Mouse (Mus musculus) gastrocnemius, postnatal 25 days (tissue): ENCODE measurements around the gene Gm28539. TPM values are rescaled to one million over a fixed set of nuclear protein-coding genes. Genes with fewer than 3 reads are reported as not detected.

Experiments used
- DNase-seq: peaks from one replicate; pipeline ENCODE4 v3.0.0; 2022
- long read RNA-seq, 2 experiments: library from polyadenylated mRNA; stranded (forward); transcript quantifications; one replicate each; pipeline ENCODE4 v2.0.0; 2021
- total RNA-seq, 2 experiments: library from RNA; stranded (reverse); gene quantifications; 1 replicate in 1 of 2; 2 replicates in 1 of 2; pipeline ENCODE4 v1.2.3; 2021

Gene Gm28539
- total RNA-seq: 1 to 10 TPM; 1.3 to 2.3 TPM
- long read RNA-seq, experiment 1, partial matches to known transcripts: 0 of 1 reads
- long read RNA-seq, experiment 1, other reads (novel, unspliced or antisense): 1 of 1 reads
- long read RNA-seq, experiment 2, partial matches to known transcripts: 0 of 6 reads
- long read RNA-seq, experiment 2, other reads (novel, unspliced or antisense): 6 of 6 reads

DNA sequence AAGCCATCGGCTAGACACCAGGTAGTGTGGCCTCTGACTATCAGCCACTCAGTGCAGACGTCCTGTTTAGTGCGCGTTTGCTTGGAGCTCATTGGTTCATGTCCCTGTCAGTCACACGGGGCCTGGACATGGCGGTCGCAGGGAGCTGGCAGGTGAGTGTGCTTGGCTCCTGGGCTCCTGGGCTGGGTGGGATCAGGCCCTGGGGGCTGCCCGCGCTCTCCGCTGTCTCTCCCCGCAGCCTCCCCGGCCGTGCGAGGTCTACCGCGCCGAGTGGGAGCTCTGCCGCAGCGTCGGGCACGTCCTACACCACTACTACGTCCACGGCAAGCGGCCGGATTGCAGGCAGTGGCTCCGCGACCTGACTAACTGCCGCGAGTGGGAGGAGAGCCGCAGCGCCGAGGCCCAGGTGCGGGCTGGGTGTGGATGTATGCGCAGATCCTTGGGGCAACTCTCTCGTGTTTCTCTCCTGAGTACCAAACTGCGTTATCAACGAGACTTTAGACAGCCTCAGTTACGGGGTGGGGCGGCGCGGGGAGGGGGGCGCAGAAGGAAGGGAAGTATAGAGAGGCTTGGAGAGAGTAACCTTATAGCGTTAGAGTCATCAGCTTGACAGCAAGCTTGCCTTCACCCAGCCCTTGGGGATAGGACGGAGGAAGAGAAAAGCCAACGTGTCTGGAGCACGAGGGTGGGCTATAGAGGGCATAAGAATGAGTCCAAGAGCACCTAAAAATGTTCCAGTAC is at the start of gene Gm28539, which contains the start of gene 2510002D24Rik:
Gene Gm28539 (plus strand): TSS at position 117 of the 741 bp plus-strand sequence.
Gene 2510002D24Rik (plus strand): TSS at position 111 of the 741 bp plus-strand sequence.
- DNase-seq: peak; percentile 91

DNA sequence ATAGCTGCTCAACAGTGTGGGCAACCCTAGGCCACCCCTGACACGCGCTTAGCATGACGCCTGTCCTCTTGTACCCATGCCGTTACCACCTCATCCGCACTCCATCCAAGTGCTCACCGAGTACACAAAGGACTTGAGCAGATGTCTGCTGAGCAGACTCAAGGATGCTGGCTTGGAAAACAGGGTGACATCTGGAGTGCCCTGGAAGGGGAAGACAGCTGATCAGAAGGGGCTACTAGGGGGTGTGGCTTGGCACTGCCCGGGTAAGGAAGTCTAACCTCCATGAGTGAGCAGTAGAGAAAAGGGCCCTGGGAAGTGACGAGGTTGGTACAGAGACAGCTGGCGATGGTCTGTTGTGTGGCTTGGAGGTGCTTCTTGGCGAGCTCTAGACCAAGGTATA is 49.7 kb upstream of the Gm28539 start:
- no peak for DNase-seq

DNA sequence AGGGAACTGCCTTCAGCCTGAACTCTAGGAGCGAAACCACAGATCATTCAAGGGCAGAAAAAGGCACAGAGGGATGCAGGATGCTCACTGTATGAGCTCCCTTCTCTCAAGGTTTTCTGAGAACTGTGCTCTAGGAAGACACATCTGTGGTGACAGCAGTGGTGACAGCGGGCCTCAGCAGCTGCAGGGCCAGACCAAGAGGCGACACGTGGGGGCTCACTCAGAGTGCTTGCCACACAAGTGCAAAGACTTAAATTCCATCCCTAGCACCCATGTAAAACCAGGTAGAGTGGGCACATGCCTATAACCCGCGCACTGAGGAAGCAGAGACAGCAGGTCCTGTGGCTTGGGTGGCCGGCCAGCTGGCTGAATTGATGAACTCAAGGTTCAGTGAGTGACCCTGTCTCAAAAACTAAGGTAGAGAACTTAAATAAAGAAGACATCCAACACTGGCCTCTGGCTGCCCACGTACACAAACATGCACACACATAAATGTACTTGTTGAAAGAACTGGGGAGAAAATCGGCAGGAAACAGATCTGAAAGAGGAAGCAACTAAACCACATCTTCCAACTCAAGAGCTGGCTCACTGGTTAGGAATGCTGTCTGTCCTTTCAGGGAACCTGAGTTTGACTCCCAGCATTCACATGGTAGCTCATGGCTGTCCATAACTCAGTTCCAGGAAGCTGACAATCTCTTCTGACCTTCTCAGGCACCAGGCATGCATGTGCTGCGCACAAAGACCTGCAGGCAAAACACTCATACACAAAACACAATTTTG is 47.6 kb upstream of the Gm28539 start:
- DNase-seq: no peak

DNA sequence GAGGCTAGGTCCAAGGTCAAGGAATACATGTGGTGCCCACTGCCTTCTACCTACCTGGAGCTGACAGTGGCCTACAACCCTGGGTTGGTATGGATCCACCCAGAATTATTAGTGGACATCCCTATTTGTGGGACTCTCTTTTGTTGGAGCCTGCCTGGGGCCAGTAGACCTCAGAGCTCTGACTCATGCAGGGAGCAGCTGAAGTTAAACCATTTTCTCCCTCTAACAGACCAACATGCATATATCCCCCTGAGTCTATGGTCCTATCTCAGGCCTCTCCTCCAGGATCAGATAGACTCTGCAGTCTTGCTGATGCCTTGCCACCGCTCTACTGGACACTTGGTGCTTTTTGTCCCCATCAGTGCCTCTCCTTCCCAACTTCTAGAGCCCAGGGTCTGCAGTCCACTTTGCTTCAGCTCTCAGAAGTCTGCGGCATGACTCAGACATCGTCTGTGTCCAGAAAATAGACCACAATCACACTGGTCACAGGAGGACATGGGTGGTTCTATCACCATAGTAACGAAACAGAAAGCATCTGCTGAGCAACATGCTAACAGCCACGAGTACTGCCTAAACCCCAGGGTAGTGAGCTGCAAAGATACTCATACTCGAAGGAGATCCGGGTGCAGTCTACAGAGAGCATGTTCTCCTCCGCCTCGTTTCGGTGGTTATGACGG is 41.0 kb upstream of the Gm28539 start:
- DNase-seq: no peak

DNA sequence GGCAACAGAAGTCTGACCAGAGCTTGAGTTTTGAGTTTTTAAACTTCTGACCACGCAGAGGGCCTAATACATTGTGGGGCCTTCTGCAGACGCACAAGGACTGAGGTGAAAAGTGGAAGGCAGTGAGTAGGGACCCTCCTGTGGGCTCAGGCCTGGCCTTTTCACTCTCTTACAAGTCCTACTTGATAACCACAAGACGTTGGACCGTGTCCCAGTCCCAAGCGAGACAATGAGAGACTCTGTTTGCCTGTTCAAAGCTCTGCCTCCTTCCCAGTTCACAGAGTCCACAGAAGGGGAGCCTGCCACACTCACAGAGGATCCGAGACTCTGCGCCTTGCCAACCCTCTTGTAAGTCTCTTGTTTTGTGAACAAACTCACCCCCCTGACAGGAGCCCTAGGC is 39.7 kb upstream of the Gm28539 start:
- no peak for DNase-seq

DNA sequence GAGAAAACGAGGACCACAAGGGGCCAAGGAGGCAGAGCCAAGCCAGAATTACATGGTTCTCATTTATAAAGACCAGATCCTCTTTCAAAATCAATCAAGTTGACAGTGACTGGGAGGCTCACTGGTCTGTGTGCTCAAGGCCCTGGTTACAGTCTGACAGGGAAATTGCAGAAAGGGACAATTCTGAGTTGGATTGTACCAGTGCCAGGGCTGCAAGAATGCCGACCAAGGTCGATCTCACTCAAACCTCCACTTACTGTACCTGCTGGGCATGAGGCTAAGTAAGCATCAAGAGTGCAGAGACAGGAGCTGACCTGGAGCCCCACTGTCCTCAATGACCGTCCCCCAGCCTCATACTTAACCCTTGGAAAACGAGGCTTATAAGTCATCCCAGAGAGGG is 38.2 kb upstream of the Gm28539 start:
- no peak for DNase-seq

DNA sequence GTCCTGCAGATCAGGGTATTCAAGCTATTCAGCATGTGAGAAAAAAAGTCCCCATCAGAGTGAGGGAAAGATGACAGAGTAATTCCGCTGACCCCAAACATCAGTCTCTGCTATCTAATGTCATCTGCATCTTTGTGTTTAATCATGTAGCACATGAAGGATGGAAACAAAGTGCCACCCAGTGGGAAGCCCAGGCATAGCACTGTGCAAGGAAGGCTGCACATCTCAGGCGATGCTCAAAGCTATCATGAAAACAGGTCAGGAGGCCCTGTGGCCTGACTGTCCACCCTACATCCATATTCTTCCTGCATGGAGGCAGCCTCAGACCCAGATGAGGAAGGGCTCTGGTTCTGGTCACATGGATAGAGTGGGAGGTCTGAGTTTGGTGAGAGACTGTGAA is 37.5 kb upstream of the Gm28539 start:
- peak; percentile 23 for DNase-seq

DNA sequence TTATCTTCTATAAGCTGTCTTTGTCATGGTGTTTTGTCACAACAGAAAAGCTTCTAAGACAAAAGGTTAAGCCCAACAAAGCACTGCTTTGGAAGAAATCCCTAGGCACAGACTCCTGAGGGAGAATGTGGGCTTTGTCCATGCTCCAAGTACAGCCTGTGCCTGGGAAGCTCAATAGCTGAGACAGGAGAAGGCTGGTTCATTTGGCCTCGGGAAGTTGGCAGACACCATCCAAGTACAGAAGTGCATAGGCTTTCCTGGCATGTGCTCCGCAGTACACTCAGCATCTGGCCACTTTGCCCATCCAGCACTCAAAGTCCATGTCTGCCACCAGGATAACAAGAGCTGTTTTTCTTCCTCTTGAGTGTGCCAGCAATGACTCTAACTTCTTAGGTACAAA is 30.6 kb upstream of the Gm28539 start:
- DNase-seq: no peak

DNA sequence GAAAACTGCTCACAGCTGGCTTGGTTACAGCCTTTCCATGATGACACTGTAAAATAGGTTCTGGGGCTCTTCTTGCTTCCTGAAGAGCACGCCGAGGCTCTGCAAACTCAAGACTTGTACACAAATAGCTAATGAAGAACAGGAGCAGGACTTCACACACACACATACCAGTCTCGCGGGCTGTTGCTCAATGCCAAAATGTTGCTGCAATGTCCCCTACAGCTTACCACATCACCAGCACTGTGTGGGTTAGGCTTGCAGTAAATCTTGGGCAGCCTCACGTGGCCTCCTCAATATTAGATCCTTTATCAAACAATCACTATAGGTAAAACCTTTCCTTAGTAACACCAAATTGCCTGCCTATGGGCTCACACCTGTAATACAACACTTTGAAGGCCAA is 27.4 kb upstream of the Gm28539 start:
- no peak for DNase-seq

DNA sequence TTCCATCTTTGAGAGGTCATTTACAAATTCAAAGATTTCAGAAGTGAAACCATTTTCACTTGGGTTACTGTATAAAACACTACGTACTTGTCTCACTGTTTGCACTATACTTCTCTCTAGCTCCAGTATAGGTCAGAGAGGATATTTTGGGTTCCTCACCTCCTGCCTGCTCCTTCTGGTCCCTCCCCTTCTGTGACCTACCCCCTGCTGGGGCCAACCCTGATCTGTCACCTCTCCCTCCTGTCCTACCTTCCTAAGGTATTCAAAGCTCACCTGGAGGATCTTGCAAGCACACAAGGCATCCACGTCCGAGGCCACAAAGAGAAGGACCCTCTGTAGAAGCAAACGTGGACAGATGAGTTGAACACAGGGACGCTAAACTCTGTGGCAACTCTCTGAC is 25.4 kb upstream of the Gm28539 start:
- DNase-seq: no peak

DNA sequence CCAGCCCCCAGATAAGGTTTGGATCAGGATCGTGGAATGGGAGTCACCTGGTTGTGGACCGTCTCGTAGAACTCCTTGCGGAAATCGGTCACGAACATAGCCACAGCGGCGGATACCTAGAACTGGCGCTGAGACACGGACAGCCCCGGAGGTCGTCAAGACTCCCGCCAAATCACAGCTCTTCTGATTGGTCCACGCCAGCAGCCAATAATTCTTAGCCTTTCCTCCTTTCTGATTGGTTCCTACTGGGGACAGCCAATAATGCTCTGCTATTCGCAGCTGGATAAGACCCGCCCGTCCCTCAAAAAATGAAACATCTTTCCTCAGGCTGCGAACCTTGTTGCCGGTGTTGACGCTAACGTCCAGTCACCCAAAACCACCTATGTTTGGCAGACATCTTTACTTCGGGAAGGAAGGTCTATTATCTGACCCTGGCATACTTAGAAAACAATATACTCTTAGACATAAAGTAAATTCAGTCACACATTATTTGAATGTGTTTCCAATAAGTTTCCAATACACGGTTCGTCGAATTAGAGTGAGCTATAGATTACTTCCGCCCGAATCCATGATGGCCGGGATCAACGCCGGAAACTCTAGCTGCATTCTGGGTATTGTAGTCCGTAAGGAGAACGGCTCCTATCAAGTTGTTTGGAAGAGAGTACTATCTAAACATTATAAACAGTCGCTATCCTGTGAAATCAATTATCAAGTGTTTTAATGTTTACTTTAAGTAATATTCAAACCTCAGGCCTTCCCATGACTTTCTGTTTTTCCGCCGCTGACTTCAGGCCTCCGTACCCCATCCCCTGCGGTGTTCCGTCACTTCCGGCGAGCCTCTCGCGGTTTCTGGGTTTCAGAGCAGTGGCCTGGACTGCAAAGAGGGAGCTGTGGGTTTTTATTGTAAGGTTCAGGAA is 24.7 kb upstream of the Gm28539 start, which contains the start of the genes Ufd1 and Cdc45:
Gene Ufd1 (plus strand): TSS at position 312 of the 917 bp plus-strand sequence.
Gene Cdc45 (minus strand): TSS at position 520 of the 917 bp plus-strand sequence.
- peak; percentile 89 for DNase-seq

DNA sequence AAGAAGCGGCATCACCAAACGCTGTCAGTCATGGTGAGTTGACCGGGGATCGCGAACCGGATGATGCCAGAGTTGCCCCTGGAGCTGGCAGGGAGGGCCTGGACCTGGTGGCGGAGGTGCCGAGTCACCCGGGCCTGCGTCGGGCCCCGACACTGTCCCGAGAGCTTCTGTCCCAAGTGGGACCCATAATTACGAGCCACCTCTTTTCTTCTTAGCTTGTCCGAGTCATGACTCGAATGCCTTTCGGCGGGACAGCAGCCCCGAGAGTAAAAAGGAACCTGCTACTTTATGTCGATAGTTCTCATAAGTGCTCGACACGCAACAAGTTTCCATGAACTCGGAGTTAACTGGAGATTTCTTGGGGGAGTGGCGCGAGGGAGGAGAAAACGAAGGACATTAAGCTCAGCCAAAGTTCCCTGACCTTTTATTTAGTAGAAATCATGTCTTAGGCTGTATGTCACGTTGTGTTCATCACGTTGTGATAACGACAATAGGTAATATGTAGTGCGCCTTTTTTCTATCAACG is 23.9 kb upstream of the Gm28539 start:
- no peak for DNase-seq

DNA sequence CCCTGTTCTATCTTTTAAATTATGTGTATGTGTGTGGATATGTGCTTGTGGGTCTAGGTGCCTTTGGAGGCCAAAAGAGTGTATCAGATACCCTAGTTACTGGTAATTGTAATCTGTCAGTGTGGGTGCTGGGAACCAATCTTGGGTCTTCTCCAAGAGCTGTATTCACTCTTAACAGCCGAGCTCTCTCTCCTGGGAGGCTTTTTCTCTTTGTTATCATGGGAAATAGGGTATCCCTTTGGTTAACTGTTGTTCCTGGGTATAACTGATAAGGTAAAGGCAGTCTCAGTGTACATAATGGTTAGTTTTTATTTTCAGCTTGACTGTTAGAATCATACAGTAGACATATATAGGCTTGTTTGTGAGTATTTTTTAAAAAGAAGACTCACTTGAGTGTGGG is 14.0 kb upstream of the Gm28539 start:
- no peak for DNase-seq

DNA sequence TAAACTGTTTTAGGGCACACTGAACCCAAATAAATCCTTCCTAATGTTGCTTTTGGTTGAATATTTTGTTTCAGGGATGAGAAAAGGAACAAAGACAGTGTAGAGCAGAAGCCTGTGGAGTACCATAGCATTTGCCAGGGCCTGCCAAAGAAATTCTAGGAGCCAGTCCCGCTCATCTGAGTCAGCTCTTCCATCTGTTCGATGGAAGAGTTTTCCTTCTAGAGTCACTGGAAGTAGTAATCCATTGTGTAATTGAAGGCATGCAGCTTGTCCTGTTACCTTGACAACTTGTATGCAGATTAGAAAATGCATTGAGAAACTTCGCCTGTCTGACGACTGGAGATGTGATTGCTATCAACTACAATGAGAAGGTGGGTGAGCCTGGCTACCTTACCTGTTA is 13.5 kb upstream of the Gm28539 start:
- no peak for DNase-seq

DNA sequence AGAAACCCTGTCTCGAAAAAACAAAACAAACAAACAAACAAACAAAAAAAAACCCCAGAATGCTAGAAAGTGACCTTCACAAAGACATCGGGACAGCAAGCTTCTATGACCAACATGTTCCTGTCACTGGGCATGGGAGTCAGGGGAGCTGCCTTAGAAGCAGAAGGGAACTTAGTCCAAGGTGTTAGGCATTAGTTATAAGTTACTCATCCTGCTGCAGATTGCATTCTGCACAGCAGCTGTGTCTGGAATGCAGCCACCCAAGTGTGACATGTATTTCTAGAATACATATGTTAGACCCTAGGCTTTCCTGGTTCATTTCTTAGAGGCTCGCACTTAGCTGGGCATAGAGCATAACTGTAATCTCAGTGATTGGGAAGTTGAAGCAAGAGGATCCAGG is 7.8 kb upstream of the Gm28539 start:
- DNase-seq: no peak

DNA sequence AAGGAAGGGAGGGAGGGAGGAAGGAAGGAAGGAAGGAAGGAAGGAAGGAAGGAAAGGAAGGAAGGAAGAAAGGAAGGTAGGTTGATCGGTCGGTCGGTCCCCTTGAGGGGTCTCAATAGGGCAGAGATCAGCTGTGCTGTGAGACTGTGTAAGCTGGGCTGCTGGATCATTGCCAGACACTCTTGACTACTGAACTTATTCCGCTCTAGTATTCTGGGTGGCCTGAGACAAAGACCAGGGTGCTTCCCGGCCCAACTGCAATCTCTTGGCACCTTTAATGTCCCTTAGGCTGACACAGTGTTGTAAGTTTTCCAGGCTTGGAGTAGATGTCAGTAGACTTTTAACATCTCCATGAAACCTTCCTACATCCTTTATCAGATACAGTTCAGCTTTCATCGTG is 7.3 kb upstream of the Gm28539 start:
- DNase-seq: no peak

DNA sequence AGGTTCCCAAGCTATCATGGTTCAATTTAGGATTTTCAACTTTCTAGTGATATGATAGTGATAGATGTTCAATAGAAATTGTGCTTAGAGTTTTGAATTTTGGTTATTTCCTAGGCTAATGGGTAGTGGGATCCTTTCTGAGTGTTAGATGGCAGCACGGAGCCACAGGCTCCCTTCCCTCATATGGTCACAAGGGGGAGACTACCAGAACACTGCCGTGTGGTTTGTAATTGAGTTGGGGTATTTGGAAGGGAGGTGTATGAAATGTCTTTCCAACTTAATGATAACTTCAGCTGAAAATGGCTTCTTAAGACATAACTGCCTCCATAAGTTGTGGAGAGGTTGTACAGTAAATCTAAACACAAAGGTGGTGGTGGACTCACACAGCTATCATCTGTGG is 2.9 kb upstream of the Gm28539 start:
- DNase-seq: no peak

DNA sequence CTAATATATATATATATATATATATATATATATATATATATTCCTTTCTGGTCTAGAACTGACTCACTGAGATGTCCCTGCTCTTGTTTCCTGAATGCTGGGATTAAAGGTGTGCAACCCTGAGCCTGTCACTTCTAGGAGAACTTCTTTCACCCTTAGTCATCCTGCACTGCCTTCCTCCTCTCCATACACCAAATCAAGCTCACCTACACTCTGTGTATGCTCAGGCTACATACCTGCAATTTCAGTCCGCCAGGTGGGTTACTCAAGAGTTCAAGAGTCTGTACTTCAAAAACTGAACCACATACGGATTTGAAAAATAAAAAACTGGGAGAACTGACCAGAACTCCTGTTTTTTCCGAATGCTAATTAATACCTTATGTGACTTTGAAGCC is 314 bp upstream of the Gm28539 start:
- no peak for DNase-seq

DNA sequence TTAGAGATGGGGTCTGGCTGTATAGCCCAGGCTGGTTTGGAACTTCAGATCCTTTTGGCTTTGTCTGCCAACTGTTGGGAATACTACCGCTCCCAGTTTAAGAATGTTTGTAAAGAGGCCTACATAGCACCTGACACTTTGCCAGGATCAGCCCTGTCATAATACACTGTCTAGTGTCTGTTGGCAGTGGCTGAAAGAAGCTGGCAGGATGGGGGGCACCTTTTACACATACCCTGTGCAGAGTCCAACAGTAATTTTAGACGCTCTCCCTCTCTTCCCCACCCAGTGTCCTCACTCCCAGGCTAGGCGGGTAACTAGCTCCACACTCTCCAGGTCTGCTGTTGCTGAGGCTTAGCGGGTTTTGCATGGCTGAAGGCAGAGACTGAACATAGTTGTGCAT is 2.0 kb downstream of the Gm28539 start:
- no peak for DNase-seq

DNA sequence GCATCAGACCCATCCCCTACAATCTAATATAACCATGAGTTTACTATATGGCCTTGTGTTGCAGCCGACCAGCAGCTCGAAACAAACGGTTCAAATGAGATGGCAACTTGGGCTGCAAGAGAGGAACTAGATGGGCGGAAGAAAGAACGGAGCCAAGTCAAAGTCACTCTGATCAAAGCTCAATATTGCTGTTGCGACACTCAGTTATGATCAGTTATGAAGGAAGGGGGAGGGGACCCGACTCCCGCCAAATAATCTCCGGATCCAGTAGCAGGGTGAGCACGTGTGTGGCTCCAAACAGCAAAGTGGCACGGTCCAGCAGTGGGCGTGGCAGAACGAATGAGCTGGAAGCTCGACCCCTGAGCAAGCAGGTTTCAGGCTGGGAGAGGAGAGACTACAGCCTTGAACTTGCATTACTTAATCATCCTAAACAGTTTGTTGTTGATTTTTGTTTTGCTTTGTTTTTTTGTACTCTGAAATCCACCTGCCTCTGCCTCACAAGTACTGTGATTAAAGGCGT is 10.0 kb downstream of the Gm28539 start:
- no peak for DNase-seq
